Mouse (Mus musculus): ENCODE measurements around the gene Arap1.

Arap1 gene

GRCm38 (mm10) chr7:101362791-101363191 is 14.9 kb downstream of the Arap1 start:
- no peak for DNase-seq (ENCODE audit: low spot score)

- DNase-seq (ENCODE audit: low spot score) = no peak
Observed at GRCm38 (mm10) chr7:101363914-101364313, 16.0 kb downstream of the Arap1 start.

GRCm38 (mm10) chr7:101367901-101368852 is 20.3 kb downstream of the Arap1 start:
- DNase-seq (ENCODE audit: low spot score) = no peak

GRCm38 (mm10) chr7:101369666-101370065 is 21.8 kb downstream of the Arap1 start:
- no peak for DNase-seq (ENCODE audit: low spot score)

- DNase-seq (ENCODE audit: low spot score) = no peak
Observed at GRCm38 (mm10) chr7:101373082-101373481, 25.2 kb downstream of the Arap1 start.

- DNase-seq (ENCODE audit: low spot score) = peak; percentile 78
Observed at GRCm38 (mm10) chr7:101374155-101374554, 26.3 kb downstream of the Arap1 start.

GRCm38 (mm10) chr7:101376701-101377340 is 29.0 kb downstream of the Arap1 start:
- DNase-seq (ENCODE audit: low spot score) = no peak

GRCm38 (mm10) chr7:101377741-101378262 is 29.9 kb downstream of the Arap1 start:
- peak; percentile 35 for DNase-seq (ENCODE audit: low spot score)

GRCm38 (mm10) chr7:101378285-101378684 is 30.4 kb downstream of the Arap1 start:
- no peak for DNase-seq (ENCODE audit: low spot score)

- DNase-seq (ENCODE audit: low spot score) = no peak
Observed at GRCm38 (mm10) chr7:101378796-101379465, 31.1 kb downstream of the Arap1 start.

GRCm38 (mm10) chr7:101379732-101380131 is 31.9 kb downstream of the Arap1 start:
- DNase-seq (ENCODE audit: low spot score) = no peak

GRCm38 (mm10) chr7:101381512-101381911 is 33.6 kb downstream of the Arap1 start:
- DNase-seq (ENCODE audit: low spot score) = no peak

GRCm38 (mm10) chr7:101382378-101382777 is 34.5 kb downstream of the Arap1 start:
- DNase-seq (ENCODE audit: low spot score) = no peak

- no peak for DNase-seq (ENCODE audit: low spot score)
Observed at GRCm38 (mm10) chr7:101383756-101384155, 35.9 kb downstream of the Arap1 start.

GRCm38 (mm10) chr7:101384931-101385330 is 37.1 kb downstream of the Arap1 start:
- DNase-seq (ENCODE audit: low spot score) = no peak

GRCm38 (mm10) chr7:101385331-101385733 is 37.5 kb downstream of the Arap1 start:
- DNase-seq (ENCODE audit: low spot score) = peak; percentile 49

- no peak for DNase-seq (ENCODE audit: low spot score)
Observed at GRCm38 (mm10) chr7:101385866-101386452, 38.1 kb downstream of the Arap1 start.

GRCm38 (mm10) chr7:101389256-101389655 is 41.4 kb downstream of the Arap1 start:
- no peak for DNase-seq (ENCODE audit: low spot score)

GRCm38 (mm10) chr7:101391909-101392479 is 44.1 kb downstream of the Arap1 start:
- DNase-seq (ENCODE audit: low spot score) = no peak

- no peak for DNase-seq (ENCODE audit: low spot score)
Observed at GRCm38 (mm10) chr7:101393015-101393414, 45.1 kb downstream of the Arap1 start.

GRCm38 (mm10) chr7:101393694-101394504 is 46.0 kb downstream of the Arap1 start:
- DNase-seq (ENCODE audit: low spot score) = peak; percentile 67

All from embryo, embryonic 10 days (tissue).